Mouse (Mus musculus) liver, embryonic 16.5 days (tissue): ENCODE results near the gene Camkmt. TPM values are rescaled to one million over a fixed set of nuclear protein-coding genes. Genes with fewer than 3 reads are reported as not detected.

Source experiments
- ATAC-seq: fragments of 200-750 bp; cut with Nextera tagmentation; 2 replicates; pipeline ENCODE4 v1.8.0; 2017; ENCODE audit warnings: low read depth, mild to moderate bottlenecking, moderate number of reproducible peaks, moderate library complexity
- H3K27ac ChIP-seq: fragments of 300-500 bp; sonication (generic); 2 replicates; pipeline ENCODE4 v1.5.1; 2014; ENCODE audit warnings: mild to moderate bottlenecking, low read length
- H3K27me3 ChIP-seq: fragments of 300-500 bp; sonication (generic); 2 replicates; pipeline ENCODE4 v1.6.1; 2014; ENCODE audit warnings: low read depth, low read length, mixed read lengths; ENCODE audit not compliant: control insufficient read depth, insufficient read depth
- H3K36me3 ChIP-seq: fragments of 300-500 bp; sonication (generic); 2 replicates; pipeline ENCODE4 v1.6.1; 2014; ENCODE audit warnings: mild to moderate bottlenecking; ENCODE audit not compliant: control insufficient read depth, insufficient read depth
- H3K4me1 ChIP-seq: fragments of 300-500 bp; sonication (generic); 2 replicates; pipeline ENCODE4 v1.6.1; 2014; ENCODE audit warnings: low read depth, low read length, mixed read lengths; ENCODE audit not compliant: control insufficient read depth
- H3K4me2 ChIP-seq: fragments of 300-500 bp; sonication (generic); 2 replicates; pipeline ENCODE4 v1.6.1; 2014; ENCODE audit warnings: low read depth, low read length, mixed read lengths
- H3K4me3 ChIP-seq: fragments of 300-500 bp; sonication (generic); 2 replicates; pipeline ENCODE4 v1.5.1; 2014; ENCODE audit warnings: low read depth, mild to moderate bottlenecking, low read length
- H3K9ac ChIP-seq: fragments of 300-500 bp; sonication (generic); 2 replicates; pipeline ENCODE4 v1.6.1; 2014; ENCODE audit warnings: low read depth, low read length
- H3K9me3 ChIP-seq: fragments of 300-500 bp; sonication (generic); replicated peaks from 2 replicates; pipeline ENCODE4 v1.6.1; 2016; ENCODE audit warnings: low read length; ENCODE audit not compliant: control insufficient read depth
- WGBS: fragments of 180-500 bp; shearing (Covaris S2); extraction: QIAGEN DNeasy Blood & Tissue Kit; methylation state at CpG from one replicate; pipeline ENCODE4 v1.1.7; 2014; ENCODE audit not compliant: insufficient replicate concordance; 5-methylcytosine and 5-hydroxymethylcytosine counted together
- polyA plus RNA-seq: library from polyadenylated mRNA; unstranded; fragments of >200 nt; fragmentation: Nextera tagmentation; extraction: Ambion mirVana; gene quantifications from 2 replicates; pipeline ENCODE4 v1.2.1, GENCODE M21; 2015

The Camkmt gene
- polyA plus RNA-seq, 1 experiment from 2014 or later = 2.7 TPM

DNA sequence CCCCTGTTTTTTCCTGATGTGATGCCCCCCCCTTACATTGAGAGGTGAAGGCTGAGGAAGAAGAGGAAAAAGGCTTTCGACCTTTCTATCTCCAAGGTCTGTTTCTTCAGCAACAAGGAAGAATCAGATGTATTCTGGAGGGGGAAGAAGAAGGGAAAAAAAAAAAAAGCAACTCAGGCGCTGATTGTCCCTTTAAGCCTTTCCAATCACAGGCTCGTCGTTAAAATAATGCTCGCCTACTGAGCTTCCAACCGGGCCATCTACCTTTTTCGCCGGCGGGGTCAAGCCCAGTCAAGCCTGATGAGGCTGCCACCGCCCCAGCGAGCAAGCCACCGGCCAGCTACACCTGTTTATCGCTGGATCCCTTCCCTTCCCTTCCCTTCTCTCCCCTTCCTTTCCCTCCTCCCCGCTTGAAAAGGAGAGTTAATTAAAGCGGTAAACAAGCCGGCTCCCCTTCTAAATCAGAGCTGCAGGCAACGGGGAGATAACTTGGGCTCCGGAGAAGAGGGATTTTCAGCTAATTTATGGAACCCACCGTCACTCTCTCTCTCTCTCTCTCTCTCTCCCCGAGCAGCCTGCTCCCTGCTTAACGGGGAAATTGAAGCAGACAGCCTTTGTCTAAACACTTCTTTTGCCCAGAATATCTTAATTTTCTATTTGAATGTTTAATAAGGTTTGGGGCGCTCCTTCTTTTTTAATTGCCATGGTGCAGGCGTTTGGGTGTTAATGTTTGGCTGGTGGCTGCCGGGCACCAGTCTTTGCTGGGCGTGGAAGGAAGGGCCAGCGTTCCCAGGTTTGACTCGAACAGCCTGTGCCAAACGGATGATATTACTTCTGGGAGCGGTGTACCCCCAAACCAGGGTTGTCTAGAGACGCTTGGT, 395.0 kb downstream of the Camkmt start:
- no peak for ATAC-seq
- H3K36me3 ChIP-seq = no peaks in the 10 kb centered on the region
- peaks cover 61% of the 10 kb centered on the region for H3K27me3 ChIP-seq
- no peak overlapping the region for H3K4me3 ChIP-seq
- H3K4me1 ChIP-seq = no peaks in the 10 kb centered on the region
- whole genome bisulfite sequencing = 2% methylated on average over 30 of the region's 30 CpGs
- H3K9me3 ChIP-seq = no peaks in the 10 kb centered on the region
- no peak overlapping the region for H3K4me2 ChIP-seq
- no peak overlapping the region for H3K27ac ChIP-seq
- H3K9ac ChIP-seq = no peak overlapping the region

DNA sequence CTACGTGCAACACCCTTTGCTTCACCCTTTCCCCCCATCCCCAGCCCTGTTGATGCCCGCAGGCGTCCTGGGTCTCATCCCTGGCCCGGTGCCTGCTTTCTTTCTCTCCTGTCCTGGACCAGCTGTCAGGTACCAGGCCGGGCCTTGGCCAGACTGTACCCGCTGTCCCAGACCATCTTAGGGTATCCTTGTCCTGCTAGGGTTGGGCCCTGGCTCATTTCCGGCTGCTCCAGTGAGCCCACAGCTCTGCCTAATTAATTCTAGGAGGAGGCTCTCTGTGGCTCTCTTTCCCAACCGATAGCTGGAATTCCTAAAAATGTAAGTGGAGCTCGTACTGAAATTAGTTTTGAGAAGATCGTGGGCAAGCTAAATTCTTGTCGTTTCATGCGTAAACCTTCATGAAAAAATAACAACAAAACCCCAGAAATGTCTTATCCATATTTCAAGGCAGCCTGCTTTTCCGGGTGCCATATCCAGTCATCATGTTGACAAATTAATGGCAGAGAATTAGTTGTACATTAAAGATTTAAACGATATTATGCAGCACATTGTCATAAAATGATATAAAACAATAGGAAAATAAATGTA, 395.7 kb downstream of the Camkmt start:
- Histone ChIP-seq H3K36me3 (no peaks in the 10 kb centered on the region), H3K27ac (no peak overlapping the region), H3K4me3 (no peak overlapping the region), H3K9me3 (no peaks in the 10 kb centered on the region), H3K9ac (no peak overlapping the region), H3K4me2 (no peak overlapping the region), H3K4me1 (no peaks in the 10 kb centered on the region), H3K27me3 (peaks cover 65% of the 10 kb centered on the region)
- 5% methylated on average over 14 of the region's 14 CpGs for WGBS
- ATAC-seq = no peak

DNA sequence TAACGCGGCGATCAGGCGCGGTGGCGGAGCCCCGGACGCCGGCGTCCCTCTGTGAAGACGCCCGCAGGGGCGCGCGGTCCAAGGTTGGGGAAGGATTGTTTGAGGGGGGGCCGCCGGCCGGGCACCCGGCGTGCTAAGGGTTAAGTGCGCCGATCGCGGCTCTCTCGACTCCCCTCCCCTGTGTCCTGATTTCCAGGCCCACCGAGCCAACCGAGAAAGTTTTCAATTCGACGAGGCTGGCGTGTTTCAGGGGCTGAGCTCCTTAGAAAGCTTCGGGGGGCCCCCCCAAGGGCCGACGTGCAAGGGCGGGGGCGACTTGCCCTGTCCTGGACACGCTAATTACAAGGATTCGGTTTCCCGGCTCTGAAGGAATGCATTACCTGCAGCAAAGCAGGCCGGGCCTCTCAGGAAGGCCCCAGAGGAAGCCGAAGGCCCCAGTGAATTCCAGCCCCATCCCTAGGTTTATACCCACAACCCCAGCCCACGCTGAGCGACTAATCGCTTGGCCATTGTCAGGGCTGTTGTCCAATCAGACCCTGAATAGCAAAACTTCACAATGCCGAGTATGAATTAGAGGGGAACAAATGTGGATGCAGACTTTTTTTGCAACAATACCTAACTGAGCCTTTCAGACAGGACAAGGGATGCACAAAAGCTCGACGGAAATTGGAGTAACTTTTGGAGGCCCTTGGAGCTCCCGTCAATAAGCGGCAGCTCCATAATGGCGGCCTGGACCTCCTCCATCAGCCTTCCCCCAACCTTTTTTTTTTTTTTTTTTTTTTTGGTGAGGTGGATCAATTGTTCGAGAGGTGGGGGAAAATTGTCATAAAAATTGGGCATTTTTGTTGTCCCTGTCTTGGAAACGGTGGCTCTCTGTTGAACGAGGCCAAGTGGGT, 396.5 kb downstream of the Camkmt start:
- no peak overlapping the region for H3K4me2 ChIP-seq
- no peak overlapping the region for H3K27ac ChIP-seq
- WGBS = 3% methylated on average over 52 of the region's 52 CpGs
- no peaks in the 10 kb centered on the region for H3K9me3 ChIP-seq
- peaks cover 67% of the 10 kb centered on the region for H3K27me3 ChIP-seq
- H3K4me1 ChIP-seq = no peaks in the 10 kb centered on the region
- H3K9ac ChIP-seq = no peak overlapping the region
- H3K4me3 ChIP-seq = no peak overlapping the region
- ATAC-seq = no peak
- H3K36me3 ChIP-seq = no peaks in the 10 kb centered on the region

DNA sequence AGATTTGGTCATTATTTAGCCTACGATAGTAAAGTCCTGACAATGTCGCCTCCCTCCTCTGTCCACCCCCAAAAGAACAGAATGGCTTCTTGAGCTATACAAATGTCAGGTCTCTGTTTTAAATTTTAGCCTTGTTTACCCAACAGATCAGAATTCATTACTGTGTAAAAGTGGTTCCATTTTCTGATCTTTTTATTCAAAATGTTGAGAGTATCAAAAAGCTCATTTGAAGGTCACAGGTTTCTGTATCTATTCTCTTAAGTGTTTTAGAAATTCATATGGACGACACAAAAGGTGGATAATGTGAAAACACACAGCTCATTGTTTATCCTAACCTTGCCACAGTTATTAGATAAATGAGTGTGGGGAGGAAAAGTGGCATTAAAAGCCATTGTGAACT, 397.2 kb downstream of the Camkmt start:
- H3K4me3 ChIP-seq = no peak overlapping the region
- 34% methylated on average over 3 of the region's 3 CpGs for WGBS
- no peak overlapping the region for H3K27ac ChIP-seq
- H3K36me3 ChIP-seq = no peaks in the 10 kb centered on the region
- ATAC-seq = no peak
- H3K4me1 ChIP-seq = no peaks in the 10 kb centered on the region
- no peak overlapping the region for H3K4me2 ChIP-seq
- H3K27me3 ChIP-seq = peaks cover 67% of the 10 kb centered on the region
- no peak overlapping the region for H3K9ac ChIP-seq
- no peaks in the 10 kb centered on the region for H3K9me3 ChIP-seq

DNA sequence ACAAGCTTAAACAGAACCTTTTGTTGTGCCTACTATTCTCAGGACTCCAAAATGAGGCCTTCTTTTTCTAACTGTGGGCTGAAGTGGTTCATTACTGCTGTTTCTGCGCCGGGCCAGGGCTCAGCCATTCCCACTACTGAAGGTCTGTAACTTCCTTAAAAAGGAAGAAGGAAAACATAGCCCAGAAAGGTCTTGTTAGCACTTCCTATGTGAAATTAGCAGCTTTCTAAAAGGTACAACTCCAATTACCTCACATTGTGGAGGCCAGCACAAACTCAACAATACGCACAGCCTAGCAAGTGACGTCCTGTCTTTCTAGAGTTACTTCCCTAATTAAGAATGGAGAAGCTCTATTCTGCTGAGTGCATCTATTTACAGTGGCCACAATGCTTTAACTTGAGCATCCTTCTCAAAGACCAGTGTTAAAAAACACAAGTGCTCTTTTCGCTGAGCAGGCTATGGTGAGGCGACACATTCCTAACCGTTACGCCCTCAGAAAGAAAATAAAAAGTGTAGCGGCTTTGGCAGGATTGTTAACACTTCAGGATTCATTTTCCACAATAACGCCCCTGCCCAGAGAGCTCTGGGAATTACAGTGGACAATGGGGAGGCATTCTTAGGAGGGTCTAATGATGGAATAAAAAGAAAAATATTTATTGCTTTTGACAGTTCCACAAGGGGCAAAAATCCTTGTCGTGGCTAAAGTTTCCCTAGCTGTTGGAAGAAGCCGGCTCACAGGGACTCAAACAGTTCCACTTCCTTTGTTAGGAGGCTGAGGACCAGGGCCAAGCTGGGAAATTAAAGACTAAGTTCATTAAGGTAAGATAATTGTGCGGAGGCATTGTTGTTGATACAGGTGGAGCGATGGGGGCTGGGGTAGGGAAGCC, 398.5 kb downstream of the Camkmt start:
- no peaks in the 10 kb centered on the region for H3K4me1 ChIP-seq
- no peak overlapping the region for H3K4me3 ChIP-seq
- no peaks in the 10 kb centered on the region for H3K9me3 ChIP-seq
- WGBS = 6% methylated on average over 14 of the region's 14 CpGs
- ATAC-seq = no peak
- no peaks in the 10 kb centered on the region for H3K36me3 ChIP-seq
- no peak overlapping the region for H3K4me2 ChIP-seq
- H3K27ac ChIP-seq = no peak overlapping the region
- no peak overlapping the region for H3K9ac ChIP-seq
- peaks cover 66% of the 10 kb centered on the region for H3K27me3 ChIP-seq

DNA sequence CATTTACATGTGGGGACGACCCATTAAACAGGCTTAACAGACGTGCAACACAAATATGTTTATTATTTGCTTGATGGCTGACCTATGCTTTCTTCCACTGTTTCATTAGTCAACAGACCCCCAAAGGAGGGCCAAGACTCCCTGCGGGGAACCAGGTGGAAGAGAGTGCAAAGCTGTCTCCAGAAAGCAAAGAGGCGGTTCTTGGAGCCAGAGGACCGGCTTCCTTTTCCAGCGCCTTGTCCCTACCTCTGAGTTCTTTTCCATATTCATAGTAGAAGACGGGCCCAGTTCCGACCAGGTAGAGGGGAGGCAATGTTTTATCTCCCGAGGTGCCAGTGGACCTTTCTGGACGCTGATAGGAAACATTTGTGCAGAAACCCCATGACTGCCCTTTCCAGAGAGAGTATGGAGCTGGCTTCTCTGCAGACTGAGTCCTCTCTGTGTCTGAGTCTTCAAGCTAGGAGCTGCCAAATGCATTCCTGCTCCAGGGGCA, 399.2 kb downstream of the Camkmt start:
- Histone ChIP-seq H3K36me3 (no peaks in the 10 kb centered on the region), H3K4me1 (no peaks in the 10 kb centered on the region), H3K27me3 (peaks cover 61% of the 10 kb centered on the region), H3K4me2 (no peak overlapping the region), H3K27ac (no peak overlapping the region), H3K9ac (no peak overlapping the region), H3K4me3 (no peak overlapping the region), H3K9me3 (no peaks in the 10 kb centered on the region)
- 5% methylated on average over 10 of the region's 10 CpGs for WGBS
- ATAC-seq = no peak

DNA sequence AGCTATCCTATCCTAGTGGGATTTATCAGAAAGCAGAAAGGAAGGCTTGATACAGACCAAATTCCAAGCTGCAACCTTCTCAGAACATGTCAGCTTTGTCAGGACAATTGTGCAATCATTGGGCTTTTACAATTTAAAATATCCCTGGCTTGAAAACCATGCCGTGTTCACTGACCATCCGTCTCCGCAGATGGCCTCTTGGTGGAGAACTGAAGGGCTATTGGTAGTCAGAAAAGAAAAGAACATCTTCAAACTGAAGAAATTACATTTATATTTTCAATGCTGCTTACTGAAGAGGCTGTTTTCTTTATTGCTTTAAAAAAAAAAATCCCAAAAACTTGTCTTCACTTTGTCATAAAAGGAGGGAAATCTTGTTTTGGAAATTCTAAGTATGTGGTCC, 401.1 kb downstream of the Camkmt start:
- Histone ChIP-seq H3K4me2 (no peak overlapping the region), H3K36me3 (no peaks in the 10 kb centered on the region), H3K9me3 (no peaks in the 10 kb centered on the region), H3K4me3 (no peak overlapping the region), H3K27ac (no peak overlapping the region), H3K27me3 (peaks cover 41% of the 10 kb centered on the region), H3K9ac (no peak overlapping the region), H3K4me1 (no peaks in the 10 kb centered on the region)
- ATAC-seq = no peak
- 40% methylated on average over 3 of the region's 3 CpGs for WGBS

DNA sequence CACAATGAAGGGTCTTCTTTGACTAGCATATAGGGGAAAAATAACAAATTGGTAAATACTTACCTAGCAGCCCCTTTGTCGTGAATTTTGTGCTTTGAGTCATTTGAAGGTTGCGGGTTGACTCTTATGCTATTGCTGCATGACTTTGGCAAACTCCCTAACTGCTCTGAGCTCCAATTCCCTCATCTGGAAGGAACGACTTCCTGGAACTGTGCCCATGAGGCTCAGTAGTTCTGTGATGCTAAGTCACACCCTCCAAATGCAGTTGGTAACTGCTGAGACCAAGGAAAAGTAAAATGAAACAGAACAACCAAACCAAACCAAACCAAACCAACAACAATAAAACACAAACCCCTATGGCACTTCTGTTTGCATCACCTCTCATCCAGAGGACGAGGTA, 403.2 kb downstream of the Camkmt start:
- WGBS = 47% methylated on average over 4 of the region's 4 CpGs
- no peaks in the 10 kb centered on the region for H3K4me1 ChIP-seq

More for the DNA sequence above, 403.2 kb downstream of the Camkmt start:
- Histone ChIP-seq H3K36me3 (no peaks in the 10 kb centered on the region), H3K9ac (no peak overlapping the region), H3K9me3 (no peaks in the 10 kb centered on the region), H3K4me3 (no peak overlapping the region), H3K27ac (no peak overlapping the region), H3K4me2 (no peak overlapping the region), H3K27me3 (peaks cover 23% of the 10 kb centered on the region)
- no peak for ATAC-seq
